Mouse (Mus musculus) lung, embryonic 14.5 days (tissue): ENCODE measurements around the gene 9830107B12Rik. TPM values are rescaled to one million over a fixed set of nuclear protein-coding genes. Genes with fewer than 3 reads are reported as not detected.

ENCODE experiments used
- ATAC-seq: fragments of 200-750 bp; cut with Nextera tagmentation; 2 replicates; pipeline ENCODE4 v1.8.0; 2017; ENCODE audit warnings: mild to moderate bottlenecking, moderate TSS enrichment, moderate library complexity; ENCODE audit not compliant: insufficient read depth
- DNase-seq: peaks from one replicate; pipeline ENCODE4 v3.0.0-alpha.2; 2015
- H3K27ac ChIP-seq: fragments of 300-500 bp; sonication (generic); 2 replicates; pipeline ENCODE4 v1.5.1; 2014; ENCODE audit warnings: low read depth, mild to moderate bottlenecking, moderate library complexity
- H3K27me3 ChIP-seq: fragments of 300-500 bp; sonication (generic); 2 replicates; pipeline ENCODE4 v1.6.1; 2014; ENCODE audit warnings: low read length, control low read depth; ENCODE audit not compliant: insufficient read depth
- H3K36me3 ChIP-seq: fragments of 300-500 bp; sonication (generic); 2 replicates; pipeline ENCODE4 v1.6.1; 2014; ENCODE audit warnings: control low read depth; ENCODE audit not compliant: insufficient read depth
- H3K4me1 ChIP-seq: fragments of 300-500 bp; sonication (generic); 2 replicates; pipeline ENCODE4 v1.6.1; 2014; ENCODE audit warnings: antibody characterized with exemption, control low read depth; ENCODE audit not compliant: insufficient read depth
- H3K4me2 ChIP-seq: fragments of 300-500 bp; sonication (generic); 2 replicates; pipeline ENCODE4 v1.6.1; 2014; ENCODE audit warnings: mild to moderate bottlenecking
- H3K4me3 ChIP-seq: fragments of 300-500 bp; sonication (generic); 2 replicates; pipeline ENCODE4 v1.5.1; 2014; ENCODE audit warnings: low read depth, low read length
- H3K9ac ChIP-seq: fragments of 300-500 bp; sonication (generic); 2 replicates; pipeline ENCODE4 v1.6.1; 2014
- H3K9me3 ChIP-seq: fragments of 300-500 bp; sonication (generic); 2 replicates; pipeline ENCODE4 v1.6.1; 2016; ENCODE audit warnings: low read depth, low read length, control low read depth
- CTCF ChIP-seq: IDR thresholded peaks from 2 replicates; pipeline ENCODE4 v1.5.1; 2016; ENCODE audit warnings: antibody characterized with exemption, low read depth
- WGBS: fragments of 180-500 bp; shearing (Covaris S2); extraction: QIAGEN DNeasy Blood & Tissue Kit; methylation state at CpG from one replicate; pipeline ENCODE4 v1.1.7; 2014; 5-methylcytosine and 5-hydroxymethylcytosine counted together
- polyA plus RNA-seq: library from polyadenylated mRNA; unstranded; fragments of >200 nt; fragmentation: Nextera tagmentation; extraction: Ambion mirVana; gene quantifications from 2 replicates; pipeline ENCODE4 v1.2.1, GENCODE M21; 2014

Gene 9830107B12Rik
- polyA plus RNA-seq, 1 experiment from 2014 or later: not detected

DNA sequence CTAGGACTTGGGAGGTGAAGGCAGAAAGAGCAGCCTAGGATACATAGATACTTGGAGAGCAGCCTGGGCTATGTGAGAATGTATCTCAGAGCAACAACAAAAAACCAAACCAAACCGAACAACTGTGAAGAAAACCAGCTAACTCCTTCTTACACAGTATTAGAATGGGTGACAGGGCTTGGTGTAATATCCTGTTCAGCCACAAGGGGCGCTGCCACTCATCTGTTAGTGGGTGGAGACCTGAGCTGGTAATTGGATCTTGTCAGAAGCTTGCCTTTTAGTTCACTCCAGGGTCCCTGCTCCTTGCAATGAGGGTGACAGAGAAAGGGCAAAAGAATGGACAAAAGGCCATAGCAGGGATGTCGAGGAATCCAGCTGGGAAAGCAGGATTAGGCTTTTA, 26.4 kb downstream of the 9830107B12Rik start:
- no peaks in the 10 kb centered on the region for H3K9me3 ChIP-seq
- ATAC-seq (peak; percentile 76), DNase-seq (peak; percentile 92)
- H3K9ac ChIP-seq: no peak overlapping the region
- no peak overlapping the region for H3K4me2 ChIP-seq
- WGBS: 22% methylated on average over 3 of the region's 3 CpGs
- peak; percentile 97 for TF ChIP-seq CTCF
- no peaks in the 10 kb centered on the region for H3K4me1 ChIP-seq
- H3K36me3 ChIP-seq: no peaks in the 10 kb centered on the region
- H3K27me3 ChIP-seq: no peaks in the 10 kb centered on the region
- H3K27ac ChIP-seq: no peak overlapping the region
- H3K4me3 ChIP-seq: no peak overlapping the region

DNA sequence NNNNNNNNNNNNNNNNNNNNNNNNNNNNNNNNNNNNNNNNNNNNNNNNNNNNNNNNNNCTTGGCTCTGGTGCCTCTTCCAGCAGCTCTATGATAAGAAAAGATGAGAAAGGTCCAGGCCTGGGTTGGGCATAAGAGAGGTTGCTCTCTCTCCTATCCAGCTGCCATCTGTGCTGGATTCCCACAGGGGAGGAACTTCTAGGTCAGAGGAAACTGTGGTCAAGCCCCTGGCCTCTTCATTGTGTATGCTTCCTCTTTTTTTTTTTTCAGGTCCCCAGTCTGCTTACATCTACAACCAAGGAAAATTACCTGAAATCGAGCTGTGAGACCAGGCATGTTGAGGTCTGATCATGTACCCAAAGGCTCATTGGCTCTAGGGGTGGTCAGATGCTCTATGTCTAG, 27.5 kb downstream of the 9830107B12Rik start:
- H3K27me3 ChIP-seq: no peaks in the 10 kb centered on the region
- H3K27ac ChIP-seq: no peak overlapping the region
- DNase-seq (no peak), ATAC-seq (no peak)
- WGBS: 69% methylated on average over 1 of the region's 1 CpGs
- no peaks in the 10 kb centered on the region for H3K9me3 ChIP-seq
- H3K4me3 ChIP-seq: no peak overlapping the region
- H3K9ac ChIP-seq: no peak overlapping the region
- TF ChIP-seq CTCF: no peak
- no peaks in the 10 kb centered on the region for H3K4me1 ChIP-seq
- H3K4me2 ChIP-seq: no peak overlapping the region
- no peaks in the 10 kb centered on the region for H3K36me3 ChIP-seq

DNA sequence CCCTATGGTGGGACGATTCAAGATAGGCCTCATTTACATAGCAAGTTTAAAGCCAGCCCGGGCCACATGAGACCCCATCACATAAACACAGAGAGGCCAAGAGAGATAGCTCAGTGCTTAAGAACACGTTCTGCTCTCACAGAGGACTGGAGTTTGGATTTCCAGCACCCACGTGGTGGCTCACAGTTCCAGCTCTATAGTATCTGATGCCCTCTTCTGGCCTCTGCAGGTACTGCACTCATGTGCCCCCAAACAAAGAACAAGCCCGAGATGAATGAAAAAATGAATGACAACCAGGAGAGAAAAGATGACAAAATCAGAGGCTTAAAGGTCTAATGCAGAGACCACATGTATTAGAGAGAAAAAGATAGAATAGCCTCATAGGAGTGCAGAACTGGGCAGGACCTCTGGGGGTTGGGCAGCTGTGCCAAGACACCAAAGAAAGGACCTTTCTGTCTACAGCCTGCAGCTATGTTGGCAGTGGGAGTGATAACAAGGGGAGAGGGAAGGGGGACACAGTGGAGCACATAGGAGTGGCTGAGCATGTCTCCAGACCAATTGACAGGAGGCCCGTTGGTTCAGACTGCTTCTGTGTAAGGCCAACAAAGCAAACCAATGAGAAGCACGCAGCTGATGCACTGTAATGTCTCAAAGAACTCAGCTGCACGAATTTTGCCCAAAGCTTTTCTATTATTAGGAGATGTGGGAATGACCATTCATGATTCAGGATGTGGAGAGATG, 35.4 kb downstream of the 9830107B12Rik start:
- H3K36me3 ChIP-seq: no peaks in the 10 kb centered on the region
- DNase-seq (peak; percentile 70), ATAC-seq (no peak)
- H3K4me1 ChIP-seq: no peaks in the 10 kb centered on the region
- H3K4me3 ChIP-seq: no peak overlapping the region
- H3K4me2 ChIP-seq: no peak overlapping the region
- no peak overlapping the region for H3K9ac ChIP-seq
- peak; percentile 70 for TF ChIP-seq CTCF
- no peaks in the 10 kb centered on the region for H3K9me3 ChIP-seq
- no peaks in the 10 kb centered on the region for H3K27me3 ChIP-seq
- H3K27ac ChIP-seq: no peak overlapping the region
- WGBS: 43% methylated on average over 8 of the region's 8 CpGs

DNA sequence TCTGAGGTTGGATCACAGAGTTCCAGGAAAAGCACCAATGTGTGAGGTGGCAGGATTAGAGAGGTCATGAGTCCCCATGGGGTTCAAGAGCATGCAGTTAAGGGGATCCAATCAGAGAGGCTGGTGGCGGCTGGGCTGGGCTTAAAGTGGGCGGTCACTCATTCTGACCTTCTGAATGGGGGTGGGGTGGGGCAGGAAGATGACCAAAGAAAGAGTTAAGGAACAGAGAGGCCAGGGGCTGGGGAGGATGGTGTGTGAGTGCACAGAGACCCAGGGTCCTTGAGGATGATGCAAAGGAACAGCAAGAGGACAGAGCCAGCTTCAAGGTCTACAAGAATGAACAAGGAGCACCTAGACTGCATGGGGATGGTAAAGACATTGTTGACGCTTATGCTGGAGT, 37.5 kb downstream of the 9830107B12Rik start:
- Histone ChIP-seq H3K4me2 (no peak overlapping the region), H3K9ac (no peak overlapping the region), H3K9me3 (no peaks in the 10 kb centered on the region), H3K36me3 (no peaks in the 10 kb centered on the region), H3K27ac (no peak overlapping the region), H3K4me3 (no peak overlapping the region), H3K27me3 (no peaks in the 10 kb centered on the region), H3K4me1 (no peaks in the 10 kb centered on the region)
- DNase-seq (no peak), ATAC-seq (no peak)
- WGBS: 72% methylated on average over 3 of the region's 3 CpGs
- no peak for TF ChIP-seq CTCF

DNA sequence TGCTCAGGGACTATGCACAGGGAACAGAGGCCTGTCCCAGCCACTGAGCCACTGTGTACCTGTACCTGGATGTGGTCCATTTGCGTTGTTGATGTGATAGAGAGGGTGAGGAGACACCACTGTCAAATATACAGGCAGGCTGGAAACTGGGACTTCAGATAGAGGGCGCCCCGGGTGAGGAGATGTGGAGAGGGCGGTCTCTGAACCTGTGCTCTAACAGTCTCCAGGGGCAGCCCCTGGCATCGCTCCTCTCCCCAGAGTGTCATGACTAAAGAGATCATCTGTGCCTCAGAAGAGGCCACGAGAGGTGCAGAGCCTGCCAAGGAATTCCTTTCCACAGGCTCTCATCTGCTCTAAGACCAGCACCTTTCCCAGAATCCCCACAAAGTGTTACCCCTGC, 38.2 kb downstream of the 9830107B12Rik start:
- Histone ChIP-seq H3K27me3 (no peaks in the 10 kb centered on the region), H3K36me3 (no peaks in the 10 kb centered on the region), H3K4me2 (no peak overlapping the region), H3K9ac (no peak overlapping the region), H3K4me3 (no peak overlapping the region), H3K9me3 (no peaks in the 10 kb centered on the region), H3K27ac (no peak overlapping the region), H3K4me1 (no peaks in the 10 kb centered on the region)
- ATAC-seq (no peak), DNase-seq (no peak)
- 0 out of 2 replicates have a peak, but pooled peaks have one; percentile 10 for TF ChIP-seq CTCF
- 49% methylated on average over 6 of the region's 6 CpGs for WGBS

DNA sequence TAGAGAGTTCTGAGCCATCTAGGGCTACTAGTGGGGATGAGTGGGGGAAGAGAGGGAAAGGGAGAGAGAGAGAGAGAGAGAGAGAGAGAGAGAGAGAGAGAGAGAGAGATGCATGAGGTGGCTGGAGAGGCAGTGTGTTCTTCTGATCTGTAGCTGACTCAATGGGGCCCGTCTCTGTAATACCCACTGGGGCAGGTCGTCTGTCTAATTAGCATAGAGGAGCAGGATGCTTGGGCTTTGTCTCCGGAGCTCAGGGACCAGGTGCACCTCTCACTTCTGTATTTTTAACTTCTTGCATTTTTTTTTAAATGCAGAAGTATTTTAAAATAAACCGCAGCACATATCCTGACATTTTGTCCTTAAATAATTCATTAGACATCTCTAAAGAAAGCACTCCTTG, 38.7 kb downstream of the 9830107B12Rik start:
- Histone ChIP-seq H3K36me3 (no peaks in the 10 kb centered on the region), H3K4me2 (no peak overlapping the region), H3K4me3 (no peak overlapping the region), H3K9me3 (no peaks in the 10 kb centered on the region), H3K4me1 (no peaks in the 10 kb centered on the region), H3K9ac (no peak overlapping the region), H3K27me3 (no peaks in the 10 kb centered on the region), H3K27ac (no peak overlapping the region)
- 51% methylated on average over 4 of the region's 4 CpGs for WGBS
- no peak for TF ChIP-seq CTCF
- no peak for DNase-seq
- ATAC-seq: no peak

DNA sequence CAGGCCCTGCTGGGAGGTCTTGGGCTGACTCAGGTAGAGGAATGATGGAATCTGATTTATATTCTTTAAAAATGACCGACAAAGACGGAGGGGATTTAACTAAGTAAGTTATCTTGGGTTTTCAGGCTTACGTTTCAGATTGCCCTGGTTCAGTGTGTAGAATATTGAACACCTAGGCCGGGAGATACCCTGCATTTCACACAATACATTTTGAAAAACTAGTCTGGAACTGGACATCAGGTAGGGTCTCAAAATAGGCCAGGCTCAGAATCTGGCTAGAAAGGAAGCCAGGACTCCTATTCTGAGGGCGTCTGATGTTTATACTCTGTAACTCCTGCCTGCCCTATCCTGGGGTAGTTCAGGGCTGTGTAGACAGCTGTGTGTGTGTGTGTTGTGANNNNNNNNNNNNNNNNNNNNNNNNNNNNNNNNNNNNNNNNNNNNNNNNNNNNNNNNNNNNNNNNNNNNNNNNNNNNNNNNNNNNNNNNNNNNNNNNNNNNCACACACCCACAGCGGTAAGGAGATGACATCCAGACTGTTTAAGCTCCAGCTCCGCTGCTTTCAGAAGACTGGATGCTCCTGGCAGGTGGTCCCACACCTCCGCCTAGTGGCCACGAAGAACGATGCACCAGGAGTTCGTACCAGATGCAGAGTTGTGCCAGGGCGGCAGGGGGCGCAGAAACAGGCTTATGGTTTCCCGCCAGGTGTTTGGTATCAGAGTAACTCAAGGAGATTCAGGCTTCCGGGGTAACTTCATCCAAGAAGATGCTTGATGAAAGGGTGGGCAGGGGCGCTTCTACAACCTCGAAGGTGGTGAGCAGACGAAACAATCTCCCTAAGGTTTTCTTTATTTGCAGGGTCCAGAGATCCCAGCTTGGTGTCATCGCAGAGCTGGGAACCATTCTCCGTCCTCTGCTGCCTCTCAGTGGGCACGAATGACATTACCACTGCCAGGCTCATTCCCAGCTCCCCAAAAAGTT, 45.3 kb downstream of the 9830107B12Rik start:
- WGBS: 9% methylated on average over 20 of the region's 21 CpGs
- H3K4me2 ChIP-seq: peak overlapping the region; percentile 57

More for the DNA sequence above, 45.3 kb downstream of the 9830107B12Rik start:
- ATAC-seq (peak; percentile 42), DNase-seq (peak; percentile 96)
- Histone ChIP-seq H3K27me3 (peaks cover 33% of the 10 kb centered on the region), H3K36me3 (no peaks in the 10 kb centered on the region), H3K9me3 (no peaks in the 10 kb centered on the region), H3K9ac (no peak overlapping the region), H3K4me1 (peaks cover 20% of the 10 kb centered on the region), H3K4me3 (peak overlapping the region; percentile 26), H3K27ac (no peak overlapping the region)
- peak; percentile 95 for TF ChIP-seq CTCF
